Mouse (Mus musculus) ES-Bruce4 (cell line): Measurements from ENCODE around the gene Sorl1. TPM values are rescaled to one million over a fixed set of nuclear protein-coding genes. Genes with fewer than 3 reads are reported as not detected.

Experiments used
- H3K27ac ChIP-seq: 2 replicates; pipeline ENCODE4 v1.5.1; 2012; ENCODE audit warnings: low read length, inconsistent platforms; ENCODE audit not compliant: insufficient read depth
- H3K27me3 ChIP-seq: 2 replicates; pipeline ENCODE4 v1.6.1; 2012; ENCODE audit warnings: mild to moderate bottlenecking, low read length, inconsistent platforms; ENCODE audit not compliant: control insufficient read depth, poor library complexity, insufficient read depth, severe bottlenecking
- H3K36me3 ChIP-seq: 2 replicates; pipeline ENCODE4 v1.6.1; 2012; ENCODE audit warnings: inconsistent platforms, mild to moderate bottlenecking, low read length, moderate library complexity; ENCODE audit not compliant: control insufficient read depth, poor library complexity, insufficient read depth, severe bottlenecking
- H3K4me1 ChIP-seq: one replicate; pipeline ENCODE4 v1.8.1; 2011; ENCODE audit warnings: low read length; ENCODE audit not compliant: control insufficient read depth, insufficient read depth
- H3K4me3 ChIP-seq: 2 replicates; pipeline ENCODE4 v1.5.1; 2011; ENCODE audit warnings: low read depth, mild to moderate bottlenecking, low read length
- H3K9ac ChIP-seq: 2 replicates; pipeline ENCODE4 v1.6.1; 2012; ENCODE audit warnings: low read depth, mild to moderate bottlenecking, inconsistent platforms; ENCODE audit not compliant: poor library complexity, severe bottlenecking
- H3K9me3 ChIP-seq: replicated peaks from 2 replicates; pipeline ENCODE4 v1.6.1; 2012; ENCODE audit warnings: mild to moderate bottlenecking, low read length, inconsistent platforms; ENCODE audit not compliant: control insufficient read depth, poor library complexity, insufficient read depth, severe bottlenecking
- CTCF ChIP-seq: IDR thresholded peaks from one replicate; pipeline ENCODE4 v1.8.1; 2011; ENCODE audit warnings: low read depth, low read length
- EP300 ChIP-seq: IDR thresholded peaks from 2 replicates; pipeline ENCODE4 v1.6.1; 2011; ENCODE audit warnings: low read depth, low read length; ENCODE audit not compliant: insufficient read depth
- POLR2A ChIP-seq: IDR thresholded peaks from one replicate; pipeline ENCODE4 v1.8.1; 2011; ENCODE audit warnings: low read length; ENCODE audit not compliant: insufficient read depth
- polyA plus RNA-seq: library from polyadenylated mRNA; stranded (reverse); fragments of >200 nt; gene quantifications from 2 replicates; pipeline ENCODE4 v1.2.4, GENCODE M21; 2011; ENCODE audit warnings: low read depth; ENCODE audit not compliant: missing spikeins, insufficient read depth, insufficient read length

Gene Sorl1
- polyA plus RNA-seq, 1 experiment: 17.6 TPM

DNA sequence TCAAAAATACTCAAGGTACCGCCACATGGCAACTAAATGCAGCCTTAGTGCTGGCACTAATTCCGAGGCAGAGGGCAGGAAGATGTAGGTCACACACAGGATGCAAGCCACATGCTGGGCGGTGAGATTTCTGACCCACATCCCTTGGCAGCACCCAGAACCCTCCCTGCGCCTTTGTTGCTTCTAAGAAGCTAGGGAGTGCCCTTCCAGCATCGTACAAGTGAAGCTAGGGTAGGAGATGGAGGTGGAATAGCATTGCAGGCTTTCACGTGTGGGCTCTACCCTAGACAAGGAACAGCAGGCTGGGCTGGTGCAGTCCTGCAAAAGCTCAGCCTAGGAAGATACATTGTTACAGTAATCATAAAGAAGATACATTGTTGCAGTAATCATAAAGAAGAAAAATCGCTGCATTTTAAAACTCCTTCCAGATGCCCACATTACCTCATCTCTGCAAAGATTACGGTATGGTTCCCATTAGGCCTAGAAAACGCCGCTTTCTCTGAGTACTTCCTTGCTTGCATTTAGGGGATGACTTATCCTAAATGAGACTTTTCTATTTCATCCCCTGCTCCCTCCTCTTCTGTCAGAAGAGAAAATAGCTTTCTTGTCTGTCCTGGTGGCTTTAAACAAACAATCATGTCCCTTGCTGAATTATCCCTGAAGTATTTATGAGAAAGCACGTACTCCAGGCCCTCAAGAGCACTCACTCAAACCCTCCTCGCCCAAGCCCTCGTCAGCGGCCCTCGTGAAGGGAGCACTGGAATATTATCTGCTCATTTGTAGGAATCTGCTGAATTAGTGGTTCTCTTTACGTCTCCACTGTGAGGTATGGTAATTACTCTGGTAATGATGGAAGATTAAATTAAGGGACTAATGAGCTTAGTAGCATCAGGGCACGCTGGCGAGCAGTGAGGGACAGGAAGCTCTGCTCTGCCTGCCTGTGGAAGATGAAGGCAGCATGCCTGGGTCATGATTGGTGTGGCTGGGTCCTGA, 84.8 kb downstream of the Sorl1 start:
- Histone ChIP-seq H3K9ac (no peak overlapping the region), H3K4me1 (no peaks in the 10 kb centered on the region), H3K36me3 (no peaks in the 10 kb centered on the region), H3K9me3 (no peaks in the 10 kb centered on the region), H3K4me3 (no peak overlapping the region), H3K27me3 (no peaks in the 10 kb centered on the region), H3K27ac (no peak overlapping the region)
- no peak for TF ChIP-seq EP300
- no peak for TF ChIP-seq POLR2A
- no peak for TF ChIP-seq CTCF

DNA sequence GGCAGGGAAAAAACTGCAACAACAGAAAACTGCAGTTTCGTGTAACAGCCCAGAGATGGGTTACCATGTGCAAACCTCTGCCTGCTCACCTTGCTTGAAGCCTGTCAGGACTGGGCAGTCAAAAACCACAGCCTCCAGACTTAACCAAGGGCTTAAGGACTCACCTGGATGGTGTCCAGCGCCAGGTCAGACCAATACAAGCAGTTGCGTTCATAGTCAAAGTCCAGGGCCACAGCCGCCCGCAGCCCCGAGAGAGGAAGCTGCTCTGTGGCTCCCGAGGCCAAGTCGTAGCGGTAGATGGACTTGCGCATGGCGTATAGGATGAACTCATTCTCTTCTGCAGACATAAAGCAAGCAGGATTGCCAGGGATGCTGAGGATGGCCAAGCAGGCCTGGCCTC, 87.2 kb downstream of the Sorl1 start:
- Histone ChIP-seq H3K27ac (no peak overlapping the region), H3K9ac (no peak overlapping the region), H3K9me3 (no peaks in the 10 kb centered on the region), H3K27me3 (no peaks in the 10 kb centered on the region), H3K36me3 (no peaks in the 10 kb centered on the region), H3K4me1 (peaks cover 2% of the 10 kb centered on the region), H3K4me3 (no peak overlapping the region)
- no peak for TF ChIP-seq POLR2A
- no peak for TF ChIP-seq EP300
- TF ChIP-seq CTCF: no peak

DNA sequence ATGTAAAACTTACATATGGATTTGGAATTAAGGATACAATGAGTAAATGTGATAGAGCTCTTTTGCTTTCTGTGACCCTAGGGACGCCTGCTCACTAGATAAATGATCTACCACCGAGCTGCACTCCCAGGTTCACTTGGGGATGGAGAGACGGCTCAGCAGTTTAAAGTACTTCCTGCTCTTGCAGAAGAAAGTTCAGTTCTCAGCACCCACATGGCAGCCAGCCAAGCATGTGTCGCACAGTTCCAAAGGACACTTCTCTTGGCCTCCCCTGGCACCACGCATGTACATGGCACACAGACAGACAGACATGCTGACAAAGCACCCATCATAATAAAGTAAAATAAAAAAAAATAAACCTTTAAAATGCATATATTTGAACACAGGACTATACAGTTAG, 88.1 kb downstream of the Sorl1 start:
- TF ChIP-seq CTCF (no peak), POLR2A (no peak)
- no peaks in the 10 kb centered on the region for H3K36me3 ChIP-seq
- H3K27me3 ChIP-seq: no peaks in the 10 kb centered on the region

DNA sequence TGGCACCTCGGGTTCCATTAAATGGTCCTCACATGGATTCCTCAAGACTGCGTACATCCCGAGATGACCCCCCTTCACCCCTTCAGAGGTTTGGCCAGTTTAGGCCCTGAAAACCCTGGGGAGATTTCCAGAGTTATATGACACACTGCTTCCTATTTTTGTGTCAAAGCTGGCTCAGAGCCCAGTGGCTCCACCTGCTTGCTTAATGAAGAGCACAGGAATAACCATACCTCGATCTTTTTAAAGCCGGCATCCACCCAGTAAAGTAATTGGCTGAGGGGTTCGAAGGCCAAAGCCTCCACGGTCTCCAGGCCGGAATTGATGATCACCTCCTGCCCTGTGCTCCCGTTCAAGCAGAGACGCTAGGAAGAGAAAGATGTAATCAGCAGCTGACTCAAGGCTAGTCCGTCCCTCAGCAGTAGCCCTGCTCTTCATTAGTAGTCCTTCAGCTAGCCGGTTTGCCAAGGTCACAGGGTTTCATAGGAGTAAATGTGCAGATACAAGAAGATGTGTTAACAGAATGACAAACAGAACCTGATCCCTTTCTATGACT, 88.8 kb downstream of the Sorl1 start:
- H3K4me1 ChIP-seq: peaks cover 2% of the 10 kb centered on the region
- TF ChIP-seq POLR2A (no peak), EP300 (no peak), CTCF (no peak)
- H3K27ac ChIP-seq: no peak overlapping the region
- no peaks in the 10 kb centered on the region for H3K36me3 ChIP-seq
- no peaks in the 10 kb centered on the region for H3K27me3 ChIP-seq
- H3K9me3 ChIP-seq: no peaks in the 10 kb centered on the region
- no peak overlapping the region for H3K4me3 ChIP-seq
- no peak overlapping the region for H3K9ac ChIP-seq

More for the DNA sequence above, 88.1 kb downstream of the Sorl1 start:
- Histone ChIP-seq H3K4me3 (no peak overlapping the region), H3K9me3 (no peaks in the 10 kb centered on the region), H3K9ac (no peak overlapping the region), H3K27ac (no peak overlapping the region), H3K4me1 (peaks cover 2% of the 10 kb centered on the region)

DNA sequence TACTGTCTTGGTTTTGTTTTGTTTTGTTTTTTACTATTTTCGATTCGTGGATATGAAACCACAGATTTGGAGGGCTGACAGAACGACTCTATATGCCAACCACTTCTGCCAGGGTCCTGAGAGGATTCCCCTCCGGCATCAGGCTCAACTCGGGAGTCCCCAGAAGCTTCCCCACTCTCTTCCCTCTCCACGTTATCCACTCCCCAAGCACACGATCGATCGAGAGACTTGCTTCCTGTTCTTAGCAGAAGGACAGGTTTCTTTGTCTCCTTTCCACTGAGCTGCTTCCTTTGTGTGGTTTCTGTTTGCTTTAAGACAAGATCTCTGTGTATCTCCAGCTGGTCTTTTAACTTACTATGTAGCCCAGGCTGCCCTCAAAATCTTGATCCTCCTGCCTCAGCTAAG, 90.0 kb downstream of the Sorl1 start:
- Histone ChIP-seq H3K4me1 (peaks cover 2% of the 10 kb centered on the region), H3K9me3 (no peaks in the 10 kb centered on the region), H3K36me3 (no peaks in the 10 kb centered on the region), H3K27ac (no peak overlapping the region), H3K9ac (no peak overlapping the region), H3K4me3 (no peak overlapping the region), H3K27me3 (no peaks in the 10 kb centered on the region)
- no peak for TF ChIP-seq POLR2A
- TF ChIP-seq EP300: no peak
- no peak for TF ChIP-seq CTCF
